Mouse (Mus musculus) ES-E14 (cell line): ENCODE results near the gene Cytl1. TPM values are rescaled to one million over a fixed set of nuclear protein-coding genes. Genes with fewer than 3 reads are reported as not detected.

Experiments used
- DNase-seq: peaks from one replicate; pipeline ENCODE4 v3.0.0-alpha.2; 2013; ENCODE audit warnings: low read depth, low spot score
- H3K27ac ChIP-seq: 2 replicates; pipeline ENCODE4 v1.5.1; 2012; ENCODE audit warnings: low read depth, mild to moderate bottlenecking, low read length, moderate library complexity, mixed read lengths; ENCODE audit not compliant: poor library complexity, insufficient read depth, severe bottlenecking
- H3K36me3 ChIP-seq: 2 replicates; pipeline ENCODE4 v1.6.1; 2012; ENCODE audit warnings: mild to moderate bottlenecking, low read length, moderate library complexity, mixed read lengths; ENCODE audit not compliant: control insufficient read depth, poor library complexity, insufficient read depth, severe bottlenecking
- H3K4me1 ChIP-seq, 2 experiments: fragments of 150-350 bp in 1 of 2; sonication (generic) in 1 of 2; 2 replicates each; pipeline ENCODE4 v1.6.1; 2012; ENCODE audit warnings: low read length in 2 of 2, mild to moderate bottlenecking in 1 of 2, mixed read lengths in 1 of 2; ENCODE audit not compliant: control insufficient read depth in 2 of 2, insufficient read depth in 2 of 2, poor library complexity in 1 of 2
- H3K4me3 ChIP-seq, 2 experiments: fragments of 150-350 bp in 1 of 2; sonication (generic) in 1 of 2; 2 replicates each; pipeline ENCODE4 v1.5.1; 2012; ENCODE audit warnings: low read length in 2 of 2, low read depth in 1 of 2, mild to moderate bottlenecking in 1 of 2, mixed read lengths in 1 of 2; ENCODE audit not compliant: insufficient read depth in 1 of 2, poor library complexity in 1 of 2, severe bottlenecking in 1 of 2
- H3K9ac ChIP-seq: 2 replicates; pipeline ENCODE4 v1.6.1; 2012; ENCODE audit warnings: low read depth, mild to moderate bottlenecking, low read length, mixed read lengths; ENCODE audit not compliant: poor library complexity, insufficient read depth, severe bottlenecking
- H3K9me3 ChIP-seq: fragments of 150-350 bp; sonication (generic); 2 replicates; pipeline ENCODE4 v1.6.1; 2012; ENCODE audit warnings: low read depth, mild to moderate bottlenecking, low read length; ENCODE audit not compliant: control insufficient read depth, insufficient read depth
- CHD2 ChIP-seq: IDR thresholded peaks from 2 replicates; pipeline ENCODE4 v1.6.1; 2014; ENCODE audit warnings: mild to moderate bottlenecking, low read depth, low read length, inconsistent platforms
- HCFC1 ChIP-seq: IDR thresholded peaks from 2 replicates; pipeline ENCODE4 v1.6.1; 2012; ENCODE audit warnings: low read length, inconsistent platforms, borderline replicate concordance; ENCODE audit not compliant: insufficient read depth
- MAFK ChIP-seq: IDR thresholded peaks from 2 replicates; pipeline ENCODE4 v1.6.1; 2014; ENCODE audit warnings: mild to moderate bottlenecking, low read depth, low read length, inconsistent platforms; ENCODE audit not compliant: insufficient read depth
- ZC3H11A ChIP-seq: IDR thresholded peaks from 2 replicates; pipeline ENCODE4 v1.6.1; 2012; ENCODE audit warnings: low read depth, mild to moderate bottlenecking, inconsistent platforms, low read length, borderline replicate concordance
- ZNF384 ChIP-seq: IDR thresholded peaks from 2 replicates; pipeline ENCODE4 v1.6.1; 2012; ENCODE audit warnings: low read depth, low read length, inconsistent platforms
- in situ Hi-C, 2 experiments: fragments of 600-800 bp; cut with MboI; formaldehyde crosslinking; loops; one replicate each; pipeline ENCODE4 v1.15.1; 2025; ENCODE audit warnings: low sequenced_read_pairs in 2 of 2, inconsistent platforms in 1 of 2; ENCODE audit not compliant: unreplicated experiment in 2 of 2
- total RNA-seq: library from RNA; depleted of rRNA; stranded (reverse); fragments of 300-350 nt; gene quantifications from 2 replicates; pipeline ENCODE4 v1.2.3, GENCODE M21; 2012

The Cytl1 gene
- total RNA-seq, 1 experiment = not detected

GRCm38 (mm10) chr5:37704962-37705361, 30.4 kb upstream of the Cytl1 start:
- Histone ChIP-seq H3K4me3 (no peak overlapping the region), H3K27ac (no peak overlapping the region), H3K4me1 (no peaks in the 10 kb centered on the region), H3K36me3 (no peaks in the 10 kb centered on the region), H3K9ac (no peak overlapping the region), H3K9me3 (no peaks in the 10 kb centered on the region)
- in situ Hi-C loops = loop anchor here in 1 of 2 experiments (25.0 kb wide), 1 partner anchor 418 kb away; no protein-coding TSS in a partner anchor
- TF ChIP-seq MAFK (no peak), CHD2 (no peak), ZC3H11A (no peak), HCFC1 (no peak), ZNF384 (no peak)
- DNase-seq = no peak

GRCm38 (mm10) chr5:37708124-37708523, 27.2 kb upstream of the Cytl1 start:
- in situ Hi-C loops = loop anchor here in 1 of 2 experiments (25.0 kb wide), 1 partner anchor 421 kb away; no protein-coding TSS in a partner anchor
- no peaks in the 10 kb centered on the region for H3K4me1 ChIP-seq
- no peak overlapping the region for H3K4me3 ChIP-seq
- H3K9me3 ChIP-seq = no peaks in the 10 kb centered on the region
- DNase-seq = peak; percentile 21
- H3K27ac ChIP-seq = no peak overlapping the region
- H3K36me3 ChIP-seq = no peaks in the 10 kb centered on the region
- TF ChIP-seq HCFC1 (no peak), ZNF384 (no peak), ZC3H11A (peak; percentile 71)
- H3K9ac ChIP-seq = no peak overlapping the region

GRCm38 (mm10) chr5:37709257-37709904, 25.9 kb upstream of the Cytl1 start:
- no peak for DNase-seq
- no peaks in the 10 kb centered on the region for H3K9me3 ChIP-seq
- TF ChIP-seq HCFC1 = no peak
- no peak for TF ChIP-seq ZC3H11A
- TF ChIP-seq CHD2 = no peak
- TF ChIP-seq MAFK = no peak
- no peak for TF ChIP-seq ZNF384
- no peaks in the 10 kb centered on the region for H3K4me1 ChIP-seq
- no peak overlapping the region for H3K9ac ChIP-seq
- no peak overlapping the region for H3K27ac ChIP-seq
- H3K36me3 ChIP-seq = no peaks in the 10 kb centered on the region
- in situ Hi-C loops = loop anchor here in 1 of 2 experiments (25.0 kb wide), 1 partner anchor 422 kb away; no protein-coding TSS in a partner anchor
- H3K4me3 ChIP-seq = no peak overlapping the region

GRCm38 (mm10) chr5:37716505-37717372, 18.6 kb upstream of the Cytl1 start, which contains the start of gene Stk32b:
TSS of gene Stk32b (minus strand) at chr5:37717171.
- H3K27ac ChIP-seq = no peak within 1 kb of the TSS
- no peaks in the 10 kb centered on the region for H3K36me3 ChIP-seq
- H3K4me3 ChIP-seq = peak within 1 kb of the TSS; percentile 55
- no peaks in the 10 kb centered on the region for H3K4me1 ChIP-seq
- no peak within 1 kb of the TSS for H3K9ac ChIP-seq
- H3K9me3 ChIP-seq = no peaks in the 10 kb centered on the region
- TF ChIP-seq ZC3H11A = no peak
- no peak for TF ChIP-seq HCFC1
- no peak for TF ChIP-seq MAFK
- TF ChIP-seq ZNF384 = no peak
- TF ChIP-seq CHD2 = no peak
- peak; percentile 54 for DNase-seq
- in situ Hi-C loops = loop anchor here in 1 of 2 experiments (25.0 kb wide), 1 partner anchor 429 kb away; no protein-coding TSS in a partner anchor
